Mouse (Mus musculus) limb, embryonic 14.5 days (tissue): ENCODE data around the gene Rnf41. TPM values are rescaled to one million over a fixed set of nuclear protein-coding genes. Genes with fewer than 3 reads are reported as not detected.
A peak's percentile ranks its signal among the peaks of the same experiment; 100 is the strongest.

Experiments used
- ATAC-seq: fragments of 200-750 bp; cut with Nextera tagmentation; 2 replicates; pipeline ENCODE4 v1.8.0; 2017; ENCODE audit warnings: low read depth, moderate number of reproducible peaks, moderate TSS enrichment; ENCODE audit not compliant: low FRiP score
- DNase-seq: peaks from one replicate; pipeline ENCODE4 v3.0.0-alpha.2; 2015; ENCODE audit warnings: low spot score
- H3K27ac ChIP-seq: fragments of 300-500 bp; sonication (generic); replicated peaks from 2 replicates; pipeline ENCODE4 v1.5.1; 2014; ENCODE audit warnings: low read depth, mild to moderate bottlenecking, low read length, moderate library complexity, mixed read lengths
- H3K27me3 ChIP-seq: fragments of 300-500 bp; sonication (generic); 2 replicates; pipeline ENCODE4 v1.6.1; 2014; ENCODE audit warnings: low read length, mixed read lengths; ENCODE audit not compliant: control insufficient read depth, insufficient read depth
- H3K36me3 ChIP-seq: fragments of 300-500 bp; sonication (generic); 2 replicates; pipeline ENCODE4 v1.6.1; 2014; ENCODE audit warnings: mild to moderate bottlenecking, low read length, moderate library complexity, mixed read lengths; ENCODE audit not compliant: control insufficient read depth, insufficient read depth
- H3K4me1 ChIP-seq: fragments of 300-500 bp; sonication (generic); 2 replicates; pipeline ENCODE4 v1.6.1; 2014; ENCODE audit warnings: antibody characterized with exemption, low read length, mixed read lengths; ENCODE audit not compliant: control insufficient read depth, insufficient read depth
- H3K4me2 ChIP-seq: fragments of 300-500 bp; sonication (generic); replicated peaks from 2 replicates; pipeline ENCODE4 v1.6.1; 2014; ENCODE audit warnings: low read depth, mild to moderate bottlenecking, low read length, moderate library complexity; ENCODE audit not compliant: severe bottlenecking
- H3K4me3 ChIP-seq: fragments of 300-500 bp; sonication (generic); replicated peaks from 2 replicates; pipeline ENCODE4 v1.5.1; 2014; ENCODE audit warnings: low read length
- H3K9ac ChIP-seq: fragments of 300-500 bp; sonication (generic); 2 replicates; pipeline ENCODE4 v1.6.1; 2014; ENCODE audit warnings: mild to moderate bottlenecking, low read depth, low read length, moderate library complexity; ENCODE audit not compliant: severe bottlenecking
- H3K9me3 ChIP-seq: fragments of 300-500 bp; sonication (generic); 2 replicates; pipeline ENCODE4 v1.6.1; 2016; ENCODE audit warnings: low read length; ENCODE audit not compliant: control insufficient read depth
- POLR2A ChIP-seq: fragments of 200-500 bp; IDR thresholded peaks from 2 replicates; pipeline ENCODE4 v1.8.0; 2012; ENCODE audit warnings: inconsistent platforms, mild to moderate bottlenecking, moderate library complexity, borderline replicate concordance; ENCODE audit not compliant: insufficient read depth, insufficient read length; ENCODE audit errors: extremely low read depth
- WGBS: fragments of 180-500 bp; shearing (Covaris S2); extraction: QIAGEN DNeasy Blood & Tissue Kit; methylation state at CpG from one replicate; pipeline ENCODE4 v1.1.7; 2014; 5-methylcytosine and 5-hydroxymethylcytosine counted together
- microRNA-seq: library from miRNA; unstranded; fragments of <30 nt; microRNA quantifications from one replicate; pipeline ENCODE4, GENCODE M21; 2016
- polyA plus RNA-seq, 2 experiments: library from polyadenylated mRNA; depleted of rRNA in 1 of 2; stranded (reverse) in 1 of 2; unstranded in 1 of 2; fragments of >200 nt; fragmentation: Nextera tagmentation in 1 of 2; extraction: Ambion mirVana in 1 of 2; gene quantifications; 2 replicates each; pipeline versions ENCODE4 v1.2.1 to v1.2.3; 2012 to 2014

Rnf41 gene
- polyA plus RNA-seq, 2 experiments, result 35.7 to 37.0 TPM

DNA sequence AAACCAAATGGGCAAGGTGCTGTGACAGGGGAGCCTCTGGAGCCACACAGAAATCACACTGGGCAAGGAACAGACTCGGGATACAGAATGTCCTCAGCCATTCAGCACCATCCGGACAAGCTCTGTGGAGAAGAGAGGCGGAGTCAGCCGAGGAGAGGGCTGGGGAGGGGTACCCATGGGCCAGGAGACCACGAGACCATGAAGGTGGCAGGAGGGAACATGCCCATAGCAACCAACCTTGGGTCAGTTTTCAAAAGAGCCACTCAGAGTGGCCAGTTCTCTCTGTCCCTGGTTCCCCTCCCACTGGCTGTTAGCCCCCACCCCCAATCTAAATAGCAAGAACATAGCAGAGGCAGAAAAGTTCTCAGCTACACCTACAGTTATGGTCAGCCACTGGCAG is 79.5 kb downstream of the Rnf41 start:
- Histone ChIP-seq H3K4me1 (peaks cover 17% of the 10 kb centered on the region), H3K27ac (no peak overlapping the region), H3K27me3 (no peaks in the 10 kb centered on the region), H3K4me2 (peak overlapping the region; percentile 66; the same call in 1 of the 2 replicates), H3K4me3 (no peak overlapping the region), H3K36me3 (peaks cover 58% of the 10 kb centered on the region), H3K9ac (no peak overlapping the region), H3K9me3 (no peaks in the 10 kb centered on the region)
- DNase-seq (no peak), ATAC-seq (no peak)
- TF ChIP-seq POLR2A, result no peak
- 59% methylated on average over 4 of the region's 5 CpGs for WGBS

Small RNA genes within 50 kb of the gene (microRNA-seq; reads per million reads assigned to microRNA genes)
- gene Gm25361, result not detected
- not detected for gene Gm26308
- not detected for gene Mir6914
- gene Mir6915, result 0.69 reads per million
- gene Mir8105, result 0.69 reads per million

Other genes with a start within 250 kb of the Rnf41 start
- gene Rbms2, start 231.4 kb upstream of the Rnf41 start, polyA plus RNA-seq (2012; rRNA removed), result 113 and 117 TPM in 2 replicates
- gene Rbms2, start 231.4 kb upstream of the Rnf41 start, polyA plus RNA-seq (2014; fragmentation: Nextera tagmentation; extraction: Ambion mirVana), result 33.8 and 35.9 TPM in 2 replicates
- 4.8 and 5.8 TPM in 2 replicates for gene Gls2, start 217.2 kb upstream of the Rnf41 start, polyA plus RNA-seq (2012; rRNA removed)
- gene Gls2, start 217.2 kb upstream of the Rnf41 start, polyA plus RNA-seq (2014; fragmentation: Nextera tagmentation; extraction: Ambion mirVana), result 2.0 and 2.5 TPM in 2 replicates
- 22.3 and 27.4 TPM in 2 replicates for gene Spryd4, start 199.8 kb upstream of the Rnf41 start, polyA plus RNA-seq (2012; rRNA removed)
- 36.9 and 38.7 TPM in 2 replicates for gene Spryd4, start 199.8 kb upstream of the Rnf41 start, polyA plus RNA-seq (2014; fragmentation: Nextera tagmentation; extraction: Ambion mirVana)
- 0.88 and 1.7 TPM in 2 replicates for gene Mip, start 185.8 kb upstream of the Rnf41 start, polyA plus RNA-seq (2012; rRNA removed)
- 0.17 and 0.37 TPM in 2 replicates for gene Mip, start 185.8 kb upstream of the Rnf41 start, polyA plus RNA-seq (2014; fragmentation: Nextera tagmentation; extraction: Ambion mirVana)
- 31.7 and 32.4 TPM in 2 replicates for gene Timeless, start 179.6 kb upstream of the Rnf41 start, polyA plus RNA-seq (2012; rRNA removed)
- gene Timeless, start 179.6 kb upstream of the Rnf41 start, polyA plus RNA-seq (2014; fragmentation: Nextera tagmentation; extraction: Ambion mirVana), result 48.6 and 54.7 TPM in 2 replicates
- 0.58 and 0.72 TPM in 2 replicates for gene Apon, start 157.6 kb upstream of the Rnf41 start, polyA plus RNA-seq (2012; rRNA removed)
- gene Apon, start 157.6 kb upstream of the Rnf41 start, polyA plus RNA-seq (2014; fragmentation: Nextera tagmentation; extraction: Ambion mirVana), result 0.30 and 0.57 TPM in 2 replicates
- 0.20 and 0.32 TPM in 2 replicates for gene Apof, start 143.0 kb upstream of the Rnf41 start, polyA plus RNA-seq (2012; rRNA removed)
- gene Apof, start 143.0 kb upstream of the Rnf41 start, polyA plus RNA-seq (2014; fragmentation: Nextera tagmentation; extraction: Ambion mirVana), result not detected in 2 replicates
- 20.5 and 22.1 TPM in 2 replicates for gene Stat2, start 141.1 kb upstream of the Rnf41 start, polyA plus RNA-seq (2012; rRNA removed)
- gene Stat2, start 141.1 kb upstream of the Rnf41 start, polyA plus RNA-seq (2014; fragmentation: Nextera tagmentation; extraction: Ambion mirVana), result 12.9 and 13.2 TPM in 2 replicates
- 0.18 and 0.31 TPM in 2 replicates for gene Il23a, start 112.9 kb upstream of the Rnf41 start, polyA plus RNA-seq (2012; rRNA removed)
- gene Il23a, start 112.9 kb upstream of the Rnf41 start, polyA plus RNA-seq (2014; fragmentation: Nextera tagmentation; extraction: Ambion mirVana), result 0.28 TPM in 1 of 2 replicates, not detected in the other
- 49.7 and 58.0 TPM in 2 replicates for gene Pan2, start 108.3 kb upstream of the Rnf41 start, polyA plus RNA-seq (2012; rRNA removed)
- gene Pan2, start 108.3 kb upstream of the Rnf41 start, polyA plus RNA-seq (2014; fragmentation: Nextera tagmentation; extraction: Ambion mirVana), result 26.6 and 31.1 TPM in 2 replicates
- 129 and 169 TPM in 2 replicates for gene Cnpy2, start 89.2 kb upstream of the Rnf41 start, polyA plus RNA-seq (2012; rRNA removed)
- 378 and 387 TPM in 2 replicates for gene Cnpy2, start 89.2 kb upstream of the Rnf41 start, polyA plus RNA-seq (2014; fragmentation: Nextera tagmentation; extraction: Ambion mirVana)
- 131 and 149 TPM in 2 replicates for gene Cs, start 73.9 kb upstream of the Rnf41 start, polyA plus RNA-seq (2012; rRNA removed)
- gene Cs, start 73.9 kb upstream of the Rnf41 start, polyA plus RNA-seq (2014; fragmentation: Nextera tagmentation; extraction: Ambion mirVana), result 173 and 174 TPM in 2 replicates
- gene Coq10a, start 42.7 kb upstream of the Rnf41 start, polyA plus RNA-seq (2012; rRNA removed), result 38.9 and 43.5 TPM in 2 replicates
- 19.4 and 21.5 TPM in 2 replicates for gene Coq10a, start 42.7 kb upstream of the Rnf41 start, polyA plus RNA-seq (2014; fragmentation: Nextera tagmentation; extraction: Ambion mirVana)
- gene Ankrd52, start 34.5 kb upstream of the Rnf41 start, polyA plus RNA-seq (2012; rRNA removed), result 50.7 and 59.8 TPM in 2 replicates
- 11.3 and 11.9 TPM in 2 replicates for gene Ankrd52, start 34.5 kb upstream of the Rnf41 start, polyA plus RNA-seq (2014; fragmentation: Nextera tagmentation; extraction: Ambion mirVana)
- gene Slc39a5, start 10.4 kb upstream of the Rnf41 start, polyA plus RNA-seq (2012; rRNA removed), result 0.39 and 0.55 TPM in 2 replicates
- gene Slc39a5, start 10.4 kb upstream of the Rnf41 start, polyA plus RNA-seq (2014; fragmentation: Nextera tagmentation; extraction: Ambion mirVana), result 0.14 TPM in 1 of 2 replicates, not detected in the other
- gene Nabp2, start 165 bp upstream of the Rnf41 start, polyA plus RNA-seq (2012; rRNA removed), result 38.9 and 42.3 TPM in 2 replicates
- 68.6 and 71.9 TPM in 2 replicates for gene Nabp2, start 165 bp upstream of the Rnf41 start, polyA plus RNA-seq (2014; fragmentation: Nextera tagmentation; extraction: Ambion mirVana)
- gene Smarcc2, start 47.6 kb downstream of the Rnf41 start, polyA plus RNA-seq (2012; rRNA removed), result 216 and 219 TPM in 2 replicates
- gene Smarcc2, start 47.6 kb downstream of the Rnf41 start, polyA plus RNA-seq (2014; fragmentation: Nextera tagmentation; extraction: Ambion mirVana), result 98.0 and 110 TPM in 2 replicates
- 1,142 and 1,623 TPM in 2 replicates for gene Myl6, start 82.5 kb downstream of the Rnf41 start, polyA plus RNA-seq (2012; rRNA removed)
- 1,081 and 1,105 TPM in 2 replicates for gene Myl6, start 82.5 kb downstream of the Rnf41 start, polyA plus RNA-seq (2014; fragmentation: Nextera tagmentation; extraction: Ambion mirVana)
- 54.9 and 56.7 TPM in 2 replicates for gene Myl6b, start 87.0 kb downstream of the Rnf41 start, polyA plus RNA-seq (2012; rRNA removed)
- 6.1 and 6.6 TPM in 2 replicates for gene Myl6b, start 87.0 kb downstream of the Rnf41 start, polyA plus RNA-seq (2014; fragmentation: Nextera tagmentation; extraction: Ambion mirVana)
- 51.3 and 59.6 TPM in 2 replicates for gene Esyt1, start 114.2 kb downstream of the Rnf41 start, polyA plus RNA-seq (2012; rRNA removed)
- 35.8 and 37.9 TPM in 2 replicates for gene Esyt1, start 114.2 kb downstream of the Rnf41 start, polyA plus RNA-seq (2014; fragmentation: Nextera tagmentation; extraction: Ambion mirVana)
- gene Zc3h10, start 136.1 kb downstream of the Rnf41 start, polyA plus RNA-seq (2012; rRNA removed), result 15.2 and 17.2 TPM in 2 replicates
- 13.7 and 14.5 TPM in 2 replicates for gene Zc3h10, start 136.1 kb downstream of the Rnf41 start, polyA plus RNA-seq (2014; fragmentation: Nextera tagmentation; extraction: Ambion mirVana)
- gene Rpl41, start 137.6 kb downstream of the Rnf41 start, polyA plus RNA-seq (2012; rRNA removed), result 2,621 and 3,931 TPM in 2 replicates
- gene Rpl41, start 137.6 kb downstream of the Rnf41 start, polyA plus RNA-seq (2014; fragmentation: Nextera tagmentation; extraction: Ambion mirVana), result 4,572 and 4,920 TPM in 2 replicates
- 111 and 186 TPM in 2 replicates for gene Pa2g4, start 154.3 kb downstream of the Rnf41 start, polyA plus RNA-seq (2012; rRNA removed)
- gene Pa2g4, start 154.3 kb downstream of the Rnf41 start, polyA plus RNA-seq (2014; fragmentation: Nextera tagmentation; extraction: Ambion mirVana), result 207 and 210 TPM in 2 replicates
- gene Erbb3, start 178.0 kb downstream of the Rnf41 start, polyA plus RNA-seq (2012; rRNA removed), result 17.5 and 18.2 TPM in 2 replicates
- 19.6 and 21.1 TPM in 2 replicates for gene Erbb3, start 178.0 kb downstream of the Rnf41 start, polyA plus RNA-seq (2014; fragmentation: Nextera tagmentation; extraction: Ambion mirVana)
- 1,619 and 1,662 TPM in 2 replicates for gene Rps26, start 215.1 kb downstream of the Rnf41 start, polyA plus RNA-seq (2012; rRNA removed)
- 1,135 and 1,177 TPM in 2 replicates for gene Rps26, start 215.1 kb downstream of the Rnf41 start, polyA plus RNA-seq (2014; fragmentation: Nextera tagmentation; extraction: Ambion mirVana)
- gene Ikzf4, start 234.3 kb downstream of the Rnf41 start, polyA plus RNA-seq (2012; rRNA removed), result 8.0 and 10.3 TPM in 2 replicates
- gene Ikzf4, start 234.3 kb downstream of the Rnf41 start, polyA plus RNA-seq (2014; fragmentation: Nextera tagmentation; extraction: Ambion mirVana), result 4.6 and 5.2 TPM in 2 replicates